Mouse (Mus musculus) gonadal fat pad, adult 2 months (tissue): ENCODE data around the gene Hoxd9. TPM values are rescaled to one million over a fixed set of nuclear protein-coding genes. Genes with fewer than 3 reads are reported as not detected.

Experiments
- DNase-seq: peaks from one replicate; pipeline ENCODE4 v3.0.0-alpha.2; 2012; ENCODE audit warnings: low read depth
- polyA plus RNA-seq: library from polyadenylated mRNA; depleted of rRNA; stranded (reverse); fragments of >200 nt; gene quantifications from 2 replicates; pipeline ENCODE4 v1.2.3, GENCODE M21; 2012

Hoxd9 gene
- polyA plus RNA-seq, 1 experiment: 17.1 TPM

DNA sequence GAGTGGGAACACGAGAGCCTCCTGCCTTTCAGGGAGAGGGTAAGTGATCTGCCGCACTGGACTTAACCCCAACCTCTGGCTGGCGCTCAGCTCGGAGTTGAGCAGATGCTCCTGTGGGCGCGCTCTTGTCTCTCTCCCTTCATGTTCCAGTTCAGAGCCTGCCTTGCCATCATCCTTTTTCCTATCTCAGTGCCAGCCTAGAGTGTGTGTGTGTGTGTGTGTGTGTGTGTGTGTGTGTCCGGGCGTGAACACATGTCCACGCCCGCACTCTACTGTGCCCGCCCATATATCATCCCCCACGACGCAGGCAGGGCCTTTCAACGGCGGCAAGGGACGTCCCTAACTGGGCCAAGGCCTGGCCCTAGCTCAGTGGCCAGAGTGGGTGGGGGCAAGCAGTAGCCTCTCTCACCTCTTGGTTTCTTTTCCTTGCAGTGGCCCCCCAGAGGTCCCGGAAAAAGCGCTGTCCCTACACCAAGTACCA is 14.0 kb upstream of the Hoxd9 start:
- DNase-seq: no peak

DNA sequence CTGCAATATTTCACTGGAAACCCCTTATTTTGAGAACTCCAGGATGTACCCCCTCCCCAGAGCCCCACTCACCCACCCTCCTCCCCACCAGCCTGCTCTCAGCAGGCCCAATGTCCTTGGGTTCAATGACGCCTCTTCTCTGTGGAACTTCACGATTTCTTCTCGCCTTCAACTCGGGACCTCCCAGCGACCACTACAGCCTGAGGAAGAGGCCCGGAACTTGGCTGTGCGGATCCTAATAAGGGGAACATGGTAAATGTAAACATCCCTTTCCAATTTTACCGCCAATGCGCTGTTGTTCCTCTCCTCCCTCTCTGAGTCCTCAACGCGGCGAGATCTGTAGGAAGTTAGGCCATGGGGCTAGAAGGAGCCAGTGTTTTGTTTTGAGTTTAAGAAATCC is 13.4 kb upstream of the Hoxd9 start:
- no peak for DNase-seq

DNA sequence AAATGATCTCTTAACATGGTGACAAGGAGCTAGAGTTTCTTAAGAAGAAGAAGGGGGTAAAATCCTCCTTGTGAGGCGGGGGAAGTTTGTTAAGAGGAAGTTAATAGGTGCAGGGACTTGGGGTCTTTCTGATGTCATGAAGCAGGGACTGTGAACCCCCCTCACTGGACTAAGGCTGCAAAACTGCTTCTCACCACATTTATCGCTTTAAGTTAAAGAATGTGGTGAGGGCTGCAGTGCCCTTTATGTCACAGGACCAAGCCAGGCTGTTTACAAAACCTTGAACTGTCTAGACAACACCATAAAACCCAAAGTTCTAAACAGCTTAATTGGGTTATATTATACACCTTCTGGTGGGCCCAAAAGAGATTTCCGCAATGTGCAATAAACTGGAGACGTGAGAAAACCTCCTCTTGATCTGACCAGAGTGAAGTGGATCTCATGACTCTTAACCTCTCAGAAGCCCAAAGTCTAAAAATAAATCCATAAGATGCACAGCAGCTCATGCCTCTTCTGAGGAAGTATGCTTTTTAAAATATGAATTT is 12.4 kb upstream of the Hoxd9 start:
- DNase-seq: no peak

DNA sequence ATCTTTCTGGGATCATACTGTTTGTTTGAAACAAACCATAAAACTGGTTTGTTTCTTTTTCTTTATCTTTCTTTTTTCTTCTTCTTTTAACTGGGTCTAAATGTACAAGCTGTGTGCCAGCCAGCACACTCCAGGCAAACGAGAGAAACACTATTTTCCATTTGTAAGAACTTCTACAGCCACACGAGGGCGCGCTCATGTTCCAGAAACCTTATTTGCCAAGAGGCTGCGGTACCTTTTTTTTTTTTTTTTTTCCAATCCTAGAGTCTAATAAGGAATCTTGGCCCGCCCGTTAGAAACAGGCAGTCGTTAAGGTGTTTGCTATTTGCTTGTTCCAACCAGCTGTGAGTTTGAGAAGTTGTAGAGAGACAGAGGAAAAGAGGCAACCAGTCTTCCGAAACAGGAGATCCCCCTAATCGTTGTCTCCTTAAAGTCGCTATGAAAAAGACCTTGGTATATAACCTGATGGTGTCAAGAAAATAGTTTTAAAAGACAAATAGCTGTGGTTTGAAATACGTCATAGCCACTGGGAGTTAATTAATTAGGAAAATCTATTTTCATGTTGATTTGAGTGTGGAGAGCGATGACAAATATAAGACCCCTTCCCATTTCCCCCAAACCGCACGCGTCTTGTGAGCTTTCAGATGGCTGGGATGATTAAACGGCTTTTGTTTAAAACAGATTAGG is 11.1 kb upstream of the Hoxd9 start:
- no peak for DNase-seq

DNA sequence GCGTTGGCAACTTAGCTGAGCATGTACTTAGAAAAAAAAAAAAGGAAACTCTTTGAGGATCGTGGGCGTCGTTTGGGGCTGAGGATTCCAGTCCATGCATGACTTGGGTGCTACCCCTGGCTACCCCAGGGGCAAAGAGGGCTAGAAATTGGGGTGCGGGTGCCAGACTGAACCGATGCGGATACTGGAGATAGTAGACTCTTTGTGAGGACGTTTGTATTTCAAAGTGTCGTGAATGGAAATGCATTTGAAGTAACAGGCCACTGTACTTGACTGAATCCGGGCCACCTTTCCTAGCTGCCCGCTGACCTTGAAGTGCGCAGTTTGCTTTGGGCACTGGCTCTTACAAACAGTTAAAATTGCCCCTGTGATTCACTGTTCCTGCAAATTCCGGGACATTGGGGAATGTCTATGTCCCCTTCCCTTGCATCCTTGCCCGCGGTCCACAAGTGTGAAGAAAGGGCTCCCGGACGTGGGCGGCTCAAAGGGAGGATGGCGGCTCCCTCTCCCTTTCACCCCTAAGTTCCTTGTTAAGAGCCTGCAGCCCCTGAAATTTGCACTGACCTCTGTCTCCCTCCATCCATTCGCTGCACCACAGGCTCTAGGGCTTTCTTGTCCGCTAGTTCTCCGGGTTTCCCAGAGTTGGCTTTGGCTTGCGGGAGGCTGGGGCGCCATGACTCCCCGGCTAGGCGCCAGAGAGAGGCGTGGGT is 10.4 kb upstream of the Hoxd9 start:
- no peak for DNase-seq

DNA sequence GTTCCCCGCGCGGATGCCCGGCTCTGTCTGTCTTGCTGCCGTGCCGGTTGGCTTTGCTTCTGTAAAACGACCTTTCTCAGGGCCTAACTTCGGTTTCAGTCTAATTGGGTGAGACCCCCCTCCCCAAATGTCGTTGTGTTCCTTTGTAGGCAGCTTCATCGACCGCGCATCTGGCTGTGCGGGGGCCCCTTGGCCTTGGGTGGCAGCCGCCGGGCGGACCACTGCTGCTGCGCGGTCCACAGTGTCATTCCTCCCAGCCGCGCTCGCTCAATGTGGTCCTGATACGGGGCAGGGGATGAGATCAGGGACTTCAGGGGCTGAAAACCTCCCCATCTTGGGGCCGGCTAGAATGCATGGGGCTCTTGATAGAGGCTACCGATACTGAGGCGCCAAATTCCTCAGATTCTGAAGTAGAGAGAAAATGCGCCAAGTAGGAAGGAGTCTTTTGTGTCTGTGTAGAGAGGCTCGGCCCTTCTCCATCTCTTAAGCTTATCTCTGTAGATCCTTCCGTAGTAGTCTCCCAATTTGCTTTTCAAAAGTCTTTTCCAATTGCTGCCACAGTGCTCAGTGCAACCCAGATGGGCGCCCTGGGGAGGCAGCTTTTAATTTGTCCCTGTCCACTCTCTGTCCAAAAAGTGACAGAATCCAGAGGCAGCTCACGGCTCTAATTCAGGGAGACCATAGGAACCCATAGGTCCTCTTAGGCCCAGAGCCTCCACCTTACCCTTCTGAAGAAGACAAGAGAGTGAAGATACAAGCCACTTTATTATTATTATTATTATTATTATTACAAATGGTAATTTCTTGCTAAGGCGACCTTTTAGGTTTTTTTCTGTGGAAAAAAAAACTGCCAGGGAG is 9.6 kb upstream of the Hoxd9 start:
- DNase-seq: no peak

DNA sequence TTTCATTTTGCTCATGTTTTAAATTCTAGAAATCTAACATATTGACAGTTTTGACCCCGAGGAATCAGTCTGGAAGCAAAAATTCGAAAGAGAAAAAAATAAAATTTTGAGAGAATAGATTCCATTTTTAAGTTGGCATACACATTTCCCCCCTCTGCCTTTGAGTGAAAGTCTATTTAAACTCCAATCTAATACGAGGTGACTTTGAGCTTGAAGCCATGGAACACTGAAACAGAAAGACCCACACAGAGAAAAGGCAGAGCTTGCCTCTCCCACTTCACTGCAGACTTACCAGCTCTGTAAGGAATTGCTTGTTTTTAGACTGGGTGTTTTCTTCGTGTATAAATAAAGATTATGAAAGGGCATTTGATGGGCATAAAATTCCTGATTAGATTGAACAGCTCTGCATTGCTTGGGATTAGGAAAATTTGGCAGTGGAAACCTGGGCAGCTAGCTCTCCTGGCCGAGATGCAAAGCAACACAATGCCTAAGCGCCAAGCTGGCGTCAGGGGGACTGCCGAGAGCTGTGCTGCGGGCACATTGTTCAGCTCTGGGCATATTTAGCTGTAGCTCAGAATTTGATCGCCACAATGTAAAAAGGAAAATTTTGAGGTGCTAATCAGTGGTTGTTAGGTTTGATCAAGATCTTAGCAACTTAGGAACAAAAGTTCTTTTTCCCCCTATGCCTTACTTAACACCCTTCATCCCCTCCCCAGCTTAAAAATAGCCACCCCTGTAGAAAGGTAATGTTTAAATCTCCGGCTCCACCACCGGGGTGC is 8.5 kb upstream of the Hoxd9 start:
- DNase-seq: no peak

DNA sequence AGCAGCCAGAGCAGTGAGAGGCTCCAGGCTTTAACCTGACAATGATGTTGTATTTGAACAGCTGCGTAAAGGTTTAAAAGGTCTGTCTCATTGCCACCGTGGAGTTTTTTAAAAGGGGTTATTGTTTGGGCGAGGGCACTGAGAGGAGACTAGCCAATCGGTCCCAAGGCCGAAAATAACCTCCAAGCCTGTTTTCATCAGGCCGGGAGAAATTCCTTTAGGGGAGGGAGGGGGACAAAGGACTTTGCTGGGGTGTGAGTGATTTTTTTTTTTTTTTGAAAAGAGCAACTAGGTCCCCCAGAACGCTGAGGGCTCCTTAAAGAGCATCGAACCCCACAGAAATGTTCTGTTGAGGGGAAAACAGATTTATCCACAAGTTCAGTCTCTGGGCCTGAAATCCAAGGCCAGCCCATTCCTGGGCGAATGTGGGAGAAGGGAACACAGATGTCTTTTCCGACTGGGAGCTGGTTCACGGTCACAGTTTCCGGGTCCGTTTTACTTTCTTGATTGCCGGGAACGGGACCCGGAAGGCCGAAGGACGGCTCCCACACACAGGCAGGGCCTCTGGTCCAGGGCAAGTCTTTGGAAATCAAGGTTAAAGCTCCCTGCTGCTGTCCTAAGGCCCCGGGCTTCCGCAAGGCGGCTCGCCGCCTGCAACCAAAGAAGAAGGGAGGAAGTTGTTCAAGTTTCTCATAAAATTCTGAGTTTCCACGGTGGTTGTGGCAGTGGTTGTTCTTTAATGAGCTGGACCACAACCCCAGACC is 7.8 kb upstream of the Hoxd9 start:
- DNase-seq: no peak

DNA sequence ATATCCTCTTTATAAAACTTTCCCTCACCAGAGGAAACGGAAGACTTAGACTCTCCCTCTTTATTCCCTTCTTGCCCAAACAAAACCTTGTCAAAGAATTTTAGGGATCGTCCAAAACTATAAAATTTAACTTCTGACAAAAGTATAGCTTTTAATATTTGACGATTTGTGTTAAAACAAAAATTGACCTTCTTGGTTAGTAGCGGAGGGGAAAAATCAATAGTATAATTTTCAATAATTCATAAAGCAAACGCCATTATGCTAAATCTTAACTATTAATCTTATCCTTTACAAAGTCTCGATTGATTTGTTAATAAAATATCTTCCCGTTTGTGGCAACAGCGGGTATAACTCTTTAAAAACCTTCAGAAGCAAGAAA is 7.2 kb upstream of the Hoxd9 start:
- DNase-seq: no peak

DNA sequence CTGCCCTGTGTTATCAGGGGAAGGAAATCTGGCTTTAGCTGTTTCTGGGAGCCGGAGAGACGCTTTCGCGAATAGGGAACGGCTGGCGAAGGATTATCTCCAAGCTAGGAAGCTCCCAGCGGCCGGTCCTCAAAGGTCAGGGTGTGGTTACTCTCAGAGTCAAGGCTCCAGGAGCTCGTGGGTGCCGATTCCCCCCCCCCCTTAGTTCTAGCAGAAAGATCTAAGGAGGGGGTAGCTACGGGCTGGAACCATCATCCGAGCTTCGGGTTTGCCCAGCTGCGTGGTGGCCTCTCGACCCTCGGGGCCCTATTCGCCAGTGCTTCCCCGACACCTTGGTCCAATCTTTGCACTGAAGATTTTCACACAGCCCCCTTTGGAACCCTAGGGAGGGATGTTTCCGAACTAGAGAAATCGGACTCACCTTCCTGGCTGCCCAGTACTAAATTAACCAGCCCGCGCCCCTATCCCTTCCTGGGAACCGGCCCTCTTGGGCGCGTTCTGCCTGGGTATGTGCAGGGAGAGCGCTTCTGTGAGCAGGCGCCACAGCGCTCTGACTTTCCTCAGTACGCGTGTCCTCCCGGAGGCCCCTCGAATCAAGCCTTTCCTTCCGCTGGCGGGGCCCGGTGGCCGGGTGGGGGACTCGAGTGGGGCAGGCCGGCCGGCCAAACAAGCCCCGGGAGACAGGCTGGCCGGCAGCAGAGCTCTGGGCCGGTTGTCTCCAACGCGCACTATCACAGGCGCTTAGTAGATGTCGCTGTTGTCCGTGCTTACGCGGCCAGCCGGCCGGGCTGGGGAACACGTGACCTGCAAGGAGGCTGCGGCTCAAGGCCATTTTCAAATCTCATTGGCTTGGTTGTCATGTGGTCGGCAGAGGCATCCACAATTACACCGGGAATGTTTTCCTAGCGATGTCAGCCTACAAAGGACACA is 6.2 kb upstream of the Hoxd9 start, which contains the start of gene Hoxd10:
Hoxd10 (plus strand) TSS at position 903 of the 930 bp plus-strand sequence.
- no peak for DNase-seq

DNA sequence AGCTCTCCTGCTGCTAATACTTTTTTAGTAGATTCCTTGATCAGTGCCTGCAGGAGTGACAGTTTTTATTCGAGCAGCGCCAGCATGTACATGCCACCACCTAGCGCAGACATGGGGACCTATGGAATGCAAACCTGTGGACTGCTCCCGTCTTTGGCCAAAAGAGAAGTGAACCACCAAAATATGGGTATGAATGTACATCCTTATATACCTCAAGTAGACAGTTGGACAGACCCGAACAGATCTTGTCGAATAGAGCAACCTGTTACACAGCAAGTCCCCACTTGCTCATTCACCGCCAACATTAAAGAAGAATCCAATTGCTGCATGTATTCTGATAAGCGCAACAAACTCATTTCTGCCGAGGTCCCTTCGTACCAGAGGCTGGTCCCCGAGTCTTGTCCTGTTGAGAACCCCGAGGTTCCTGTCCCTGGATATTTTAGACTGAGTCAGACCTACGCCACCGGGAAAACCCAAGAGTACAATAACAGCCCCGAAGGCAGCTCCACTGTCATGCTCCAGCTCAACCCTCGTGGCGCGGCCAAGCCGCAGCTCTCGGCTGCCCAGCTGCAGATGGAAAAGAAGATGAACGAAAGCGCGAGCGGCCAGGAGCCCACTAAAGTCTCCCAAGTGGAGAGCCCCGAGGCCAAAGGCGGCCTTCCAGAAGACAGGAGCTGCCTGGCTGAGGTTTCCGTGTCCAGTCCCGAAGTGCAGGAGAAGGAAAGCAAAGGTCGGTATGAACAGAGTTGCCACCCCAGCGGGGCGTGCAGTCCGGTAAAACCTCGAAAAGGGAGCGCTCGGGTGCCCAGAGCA is 5.3 kb upstream of the Hoxd9 start:
- DNase-seq: no peak

DNA sequence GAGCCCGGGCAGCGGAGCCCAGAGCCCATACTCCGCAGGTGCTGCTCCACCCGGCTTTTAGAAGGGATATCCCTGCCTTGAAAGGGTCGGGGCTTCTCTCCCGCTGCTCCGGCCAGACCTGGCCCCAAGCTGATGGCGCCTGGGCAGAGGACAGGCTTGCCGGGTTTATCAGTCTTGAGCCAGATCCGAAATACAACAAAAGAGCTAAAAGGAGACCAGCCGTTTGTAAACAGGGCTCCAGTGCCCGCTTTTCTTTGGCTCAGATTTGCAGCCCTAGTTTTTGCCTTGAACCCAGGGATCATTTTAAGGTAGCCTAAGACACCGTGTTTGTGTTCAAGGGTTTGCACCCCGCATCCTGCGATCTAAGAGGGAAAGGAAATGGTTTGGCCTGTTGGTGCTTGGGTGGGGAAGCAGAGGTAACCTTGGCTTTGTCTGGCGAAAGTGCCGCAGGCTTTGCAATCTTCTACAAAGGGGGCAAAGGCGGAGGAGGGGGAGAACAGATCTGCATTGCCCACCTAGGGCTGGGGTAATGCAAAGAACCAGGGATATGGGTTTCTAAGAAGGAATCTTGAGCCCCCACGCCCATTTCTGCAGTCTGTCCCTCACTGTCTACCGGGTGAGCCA is 4.6 kb upstream of the Hoxd9 start:
- no peak for DNase-seq

DNA sequence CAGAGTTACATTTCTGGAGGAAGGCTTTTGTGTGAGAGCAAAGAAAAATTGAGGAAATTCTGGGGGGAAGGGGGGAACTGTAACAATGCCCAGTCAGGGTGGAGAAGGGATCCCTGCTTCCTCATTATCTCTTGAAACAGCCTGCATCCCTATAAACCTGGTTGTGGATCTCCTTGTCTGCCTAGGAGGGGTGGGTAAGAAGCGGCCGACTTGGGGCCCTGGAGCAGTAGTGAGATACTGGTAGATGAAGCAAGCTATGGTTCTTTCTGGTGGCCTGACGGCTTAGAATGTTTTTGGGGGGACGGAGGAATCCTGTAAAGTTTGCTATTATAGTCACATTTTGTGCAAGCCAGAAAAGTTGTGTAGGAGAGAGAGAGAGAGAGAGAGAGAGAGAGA is 4.1 kb upstream of the Hoxd9 start:
- no peak for DNase-seq

DNA sequence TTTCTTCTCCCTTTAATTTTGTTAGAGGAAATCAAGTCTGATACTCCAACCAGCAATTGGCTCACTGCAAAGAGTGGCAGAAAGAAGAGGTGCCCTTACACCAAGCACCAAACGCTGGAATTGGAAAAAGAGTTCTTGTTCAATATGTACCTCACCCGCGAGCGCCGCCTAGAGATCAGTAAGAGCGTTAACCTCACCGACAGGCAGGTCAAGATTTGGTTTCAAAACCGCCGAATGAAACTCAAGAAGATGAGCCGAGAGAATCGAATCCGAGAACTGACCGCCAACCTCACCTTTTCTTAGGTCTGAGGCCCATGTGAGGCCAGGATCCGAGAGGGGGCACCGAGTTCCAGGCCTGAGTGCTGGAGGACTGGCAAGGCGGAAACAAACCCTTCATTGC is 3.5 kb upstream of the Hoxd9 start:
- DNase-seq: no peak

DNA sequence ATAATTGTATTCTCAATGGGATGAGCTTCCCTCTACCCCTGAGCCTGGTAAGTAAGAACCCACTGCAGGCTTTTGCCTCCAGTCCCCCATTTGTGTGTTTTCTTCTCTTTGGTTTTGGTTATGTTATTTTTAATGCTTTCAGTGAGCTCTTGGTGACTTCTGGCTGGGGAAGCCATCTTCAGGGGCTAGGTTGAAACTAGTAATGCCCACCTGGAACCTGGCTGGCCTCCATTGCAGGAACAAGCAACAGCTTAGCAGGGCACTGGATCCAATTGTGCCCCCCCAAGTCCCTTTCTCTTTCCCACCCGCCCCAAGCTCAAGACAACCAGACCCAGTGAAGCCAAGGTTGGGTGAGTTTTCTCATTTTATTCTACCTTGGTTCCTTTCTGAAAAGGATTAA is 2.1 kb upstream of the Hoxd9 start:
- DNase-seq: no peak

DNA sequence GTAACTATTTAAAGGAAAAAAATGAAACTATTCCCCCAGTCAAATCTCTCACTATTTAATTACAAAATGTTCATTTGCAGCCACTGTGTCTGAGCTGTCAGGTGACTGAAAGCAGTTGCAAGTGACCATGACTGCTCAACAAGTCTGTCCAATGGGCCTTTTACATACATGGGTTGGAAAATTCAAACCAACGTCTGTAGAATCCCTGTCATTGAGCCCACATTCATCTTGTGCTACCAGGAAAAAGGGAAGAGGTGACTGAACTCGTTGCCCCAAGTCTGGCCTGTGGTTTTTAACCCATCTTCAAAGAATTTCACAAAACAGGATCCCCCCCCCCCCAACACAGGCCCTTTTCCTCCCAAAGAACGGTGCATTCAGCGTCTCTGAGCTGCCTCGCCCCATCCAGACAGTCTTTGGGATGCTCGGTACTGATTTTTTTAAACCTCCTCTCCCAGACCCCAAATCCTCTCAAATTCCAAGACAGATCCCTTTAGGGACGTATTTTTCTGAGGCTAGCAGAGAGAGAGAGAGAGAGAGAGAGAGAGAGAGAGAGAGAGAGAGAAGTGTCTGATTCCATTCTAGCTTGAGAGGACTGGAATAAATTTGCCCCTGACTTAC is 1.6 kb upstream of the Hoxd9 start:
- DNase-seq: no peak

DNA sequence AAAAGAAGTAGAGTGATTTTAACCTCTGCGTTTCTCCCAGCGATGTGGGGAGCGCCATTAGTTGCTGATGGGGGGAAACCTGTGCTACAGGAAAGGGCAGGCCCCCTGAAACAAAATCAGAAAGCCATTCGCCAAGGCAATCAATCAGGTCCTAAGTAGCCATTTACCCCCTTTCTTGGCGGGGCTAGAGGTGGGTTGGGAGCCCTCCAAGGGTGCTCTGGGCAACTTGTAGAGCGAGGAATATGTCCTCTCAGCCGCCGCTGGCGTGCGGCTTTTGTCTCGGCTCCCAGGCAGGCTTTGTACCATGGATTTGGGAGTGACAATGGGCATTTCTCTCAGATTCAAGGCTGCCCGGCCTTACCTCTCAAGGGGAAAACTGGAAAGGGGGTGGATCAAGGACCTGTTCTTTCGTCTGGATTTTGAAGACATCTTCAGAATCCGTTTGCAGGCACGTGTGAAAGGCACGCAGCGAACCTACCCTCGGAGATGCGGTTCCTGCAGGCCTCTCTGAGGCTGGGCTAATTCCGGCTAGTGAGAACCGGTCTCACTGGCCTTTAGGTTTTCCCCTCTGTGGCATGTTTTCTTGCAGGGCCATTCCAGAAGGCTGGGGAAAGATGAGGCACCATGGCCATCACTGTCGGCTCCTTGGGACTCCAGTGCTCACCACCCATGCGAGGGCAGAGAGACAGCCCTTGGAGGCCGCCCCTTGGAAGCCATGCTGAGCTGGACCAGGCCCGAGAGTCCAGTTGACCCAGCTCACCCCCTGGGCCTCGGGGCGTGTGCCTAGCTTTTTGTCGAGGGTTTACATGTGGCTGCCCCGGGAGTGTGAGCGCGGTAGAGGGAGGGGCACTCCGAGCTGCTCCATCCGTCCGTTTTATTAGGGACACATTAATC is 838 bp upstream of the Hoxd9 start:
- DNase-seq: no peak
